Mouse (Mus musculus): ENCODE measurements around the gene Eras.

DNA sequence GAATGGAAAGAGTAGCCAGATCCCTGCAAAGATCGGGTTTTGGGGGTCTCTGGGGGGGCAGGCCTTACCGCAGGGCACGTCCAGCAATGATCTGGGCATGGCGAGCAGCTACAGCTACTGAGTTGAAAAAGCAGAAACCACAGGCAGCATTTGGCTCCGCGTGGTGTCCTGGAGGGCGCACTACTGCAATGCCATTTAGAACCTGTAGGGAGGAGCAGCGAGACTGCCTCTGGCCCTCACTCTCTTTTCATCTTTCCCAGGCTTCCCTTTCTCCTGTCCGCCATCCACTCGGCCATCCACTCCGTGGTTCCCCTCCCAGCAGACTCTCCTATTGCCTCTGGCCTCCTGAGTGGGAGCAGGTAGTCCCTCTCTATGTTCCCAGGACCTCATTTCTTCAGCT lies 8.5 kb upstream of the Eras start:
- TF ChIP-seq USF1 (IDR thresholded peaks at IDR 0.05; ENCODE audit: low read depth, low read length) (no peak), POLR2AphosphoS2 (IDR thresholded peaks at IDR 0.05; ENCODE audit: low read length) (no peak), CTCF (IDR thresholded peaks at IDR 0.05 in 2 of 3, conservative IDR thresholded peaks at IDR 0.05 in 1 of 3; ENCODE audit: control insufficient read depth in 1 of 3, insufficient read depth in 1 of 3, low read depth in 2 of 3, low read length in 3 of 3, poor library complexity in 1 of 3, severe bottlenecking in 1 of 3) (peak; percentile 28 to 44 (median 42); a peak in 5 of 6 replicates), MAFK (IDR thresholded peaks at IDR 0.05; ENCODE audit: borderline replicate concordance, low read depth, low read length) (no peak), SMC3 (IDR thresholded peaks at IDR 0.05; ENCODE audit: low read depth, low read length) (peak; percentile 27), BHLHE40 (IDR thresholded peaks at IDR 0.05; ENCODE audit: borderline replicate concordance, low read depth, low read length) (no peak)

All from MEL (cell line).